Mouse (Mus musculus) urinary bladder, adult 2 months (tissue): Measurements from ENCODE around the gene Pfn1. TPM values are rescaled to one million over a fixed set of nuclear protein-coding genes. Genes with fewer than 3 reads are reported as not detected.

Experiments used
- DNase-seq: peaks from one replicate; pipeline ENCODE4 v3.0.0; 2022; ENCODE audit warnings: low spot score
- polyA plus RNA-seq: library from polyadenylated mRNA; depleted of rRNA; stranded (reverse); fragments of >200 nt; gene quantifications from 2 replicates; pipeline ENCODE4 v1.2.3, GENCODE M21; 2012

Pfn1 gene
- polyA plus RNA-seq, 1 experiment: 1,258 TPM

DNA sequence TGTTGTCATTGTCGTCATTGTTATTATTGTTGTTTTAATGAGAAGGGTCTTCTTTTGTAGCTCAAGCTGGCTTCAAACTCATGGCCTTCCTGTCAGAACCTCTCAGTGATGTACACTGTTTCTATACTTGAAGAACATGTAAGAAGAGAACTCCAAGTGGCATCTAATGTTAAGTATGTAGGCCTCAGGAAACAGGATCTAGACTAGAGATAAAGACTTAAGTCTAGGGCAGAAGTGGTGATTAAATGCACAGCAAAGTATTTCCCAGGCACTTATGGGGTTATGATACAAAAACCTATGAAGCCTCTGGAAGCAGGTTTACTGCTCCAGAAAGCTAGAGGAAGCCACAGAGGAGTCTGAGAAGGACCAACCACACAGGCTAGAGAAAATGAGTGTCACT, 16.2 kb downstream of the Pfn1 start:
- no peak for DNase-seq

DNA sequence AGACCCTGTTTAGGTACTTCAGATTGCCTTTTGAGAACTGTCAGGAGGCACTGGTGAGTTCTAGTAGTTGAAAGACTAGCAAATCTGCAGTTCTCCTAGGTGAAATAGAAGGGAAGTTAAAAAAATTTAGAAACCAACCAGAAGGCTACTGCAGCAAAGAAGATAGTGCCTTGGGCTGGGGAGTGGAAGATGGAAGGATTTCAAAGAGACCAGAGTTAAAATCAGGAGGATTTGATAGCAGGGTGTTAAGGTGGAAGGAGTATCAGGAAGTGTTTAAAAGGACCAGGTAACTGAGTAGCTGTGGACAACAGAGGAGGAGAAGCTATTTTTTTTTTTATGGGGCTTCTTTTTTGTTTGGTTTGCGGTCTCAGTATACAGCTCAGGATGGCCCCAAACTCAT, 16.7 kb downstream of the Pfn1 start:
- DNase-seq: no peak

DNA sequence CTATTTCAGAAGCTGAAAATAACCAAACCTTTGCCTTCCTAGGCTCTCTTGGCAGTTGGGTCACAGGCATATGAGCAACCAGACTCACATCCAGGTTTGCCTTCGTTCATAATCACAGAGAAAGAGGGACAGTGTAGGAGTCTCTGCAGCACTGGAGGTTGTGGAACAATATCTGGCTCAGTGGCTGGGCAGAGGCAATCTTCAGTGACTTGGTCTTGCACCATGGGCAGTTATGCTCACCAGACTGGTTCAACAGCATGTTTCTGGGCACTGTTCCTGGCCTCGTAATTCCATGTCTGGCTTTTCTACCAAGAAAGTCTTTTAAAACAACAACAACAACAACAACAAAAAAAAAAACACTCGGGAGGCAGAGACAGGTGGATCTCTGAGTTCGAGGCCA, 18.8 kb downstream of the Pfn1 start:
- no peak for DNase-seq

DNA sequence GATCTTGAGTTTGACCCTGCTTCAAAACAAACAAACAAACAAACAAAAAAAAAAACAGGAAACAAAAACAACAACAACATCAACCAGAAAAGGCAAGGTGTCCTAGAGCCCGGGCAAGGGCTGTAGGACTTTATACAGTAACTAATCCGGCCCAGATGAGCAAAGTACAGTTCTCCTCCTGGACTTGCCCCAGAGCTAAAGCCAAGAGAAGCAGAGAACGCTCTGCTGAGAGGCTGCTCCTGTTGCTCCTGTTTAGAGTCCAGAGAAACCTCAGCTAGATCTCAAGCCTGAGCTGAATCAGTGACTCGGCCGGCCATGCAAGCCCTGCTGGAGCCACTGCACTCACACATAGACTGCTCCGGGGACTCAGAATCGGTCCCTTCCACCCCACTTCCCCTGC, 24.3 kb downstream of the Pfn1 start:
- no peak for DNase-seq

DNA sequence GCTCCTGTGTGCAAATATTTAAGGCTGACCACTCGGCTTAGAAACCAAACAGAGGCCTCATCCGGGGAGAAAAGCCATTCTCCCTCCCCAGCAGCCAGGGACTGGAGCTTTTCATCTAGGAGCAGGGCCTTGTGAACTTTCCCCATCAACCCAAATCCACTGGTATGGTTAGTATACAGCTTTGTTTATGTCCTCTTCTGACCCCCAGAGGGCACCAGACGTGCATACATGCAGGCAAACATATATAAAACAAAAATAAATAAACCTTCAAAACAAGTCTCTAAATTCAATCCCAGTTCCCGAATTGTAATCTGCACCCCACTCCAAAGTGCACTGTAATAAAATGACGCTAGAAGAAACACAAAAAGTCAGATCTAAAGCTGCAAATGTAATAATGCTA, 24.9 kb downstream of the Pfn1 start:
- no peak for DNase-seq

DNA sequence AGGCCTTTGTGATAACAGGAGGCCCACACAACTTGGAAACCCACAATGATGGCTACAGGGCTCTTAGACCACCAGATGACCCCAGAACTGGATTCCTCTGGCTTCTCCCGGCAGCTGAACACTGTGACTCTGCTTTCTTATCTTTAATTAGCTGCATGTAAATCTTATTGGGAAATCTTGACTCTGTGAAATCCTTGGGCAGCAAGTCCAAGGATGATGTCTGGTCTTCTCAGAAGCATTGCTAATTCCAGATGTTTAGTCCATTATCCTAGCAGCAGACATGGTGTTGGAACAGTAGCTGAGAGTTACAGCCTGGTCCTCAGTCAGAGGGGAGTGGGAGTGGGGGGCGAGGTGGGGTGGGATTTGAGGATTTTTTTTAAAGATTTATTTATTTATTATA, 26.0 kb downstream of the Pfn1 start:
- DNase-seq: no peak

DNA sequence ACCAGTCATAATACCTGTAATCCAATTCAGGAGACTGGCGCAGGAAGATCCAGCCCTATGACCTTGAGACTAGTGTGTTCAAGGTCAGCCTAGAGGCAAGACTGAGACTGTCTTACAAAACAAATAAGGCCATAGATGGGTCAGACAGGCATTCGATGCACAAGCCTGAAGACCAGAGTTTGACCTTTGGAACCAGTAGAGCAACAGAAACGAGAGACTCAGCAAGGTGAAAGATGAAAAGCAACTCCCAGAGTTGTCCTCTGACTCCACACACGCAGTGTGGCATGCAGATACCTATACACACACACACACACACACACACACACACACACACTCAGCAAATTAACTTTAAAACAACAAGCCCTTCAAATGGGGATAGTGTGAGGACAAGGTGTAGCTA, 27.6 kb downstream of the Pfn1 start:
- no peak for DNase-seq

DNA sequence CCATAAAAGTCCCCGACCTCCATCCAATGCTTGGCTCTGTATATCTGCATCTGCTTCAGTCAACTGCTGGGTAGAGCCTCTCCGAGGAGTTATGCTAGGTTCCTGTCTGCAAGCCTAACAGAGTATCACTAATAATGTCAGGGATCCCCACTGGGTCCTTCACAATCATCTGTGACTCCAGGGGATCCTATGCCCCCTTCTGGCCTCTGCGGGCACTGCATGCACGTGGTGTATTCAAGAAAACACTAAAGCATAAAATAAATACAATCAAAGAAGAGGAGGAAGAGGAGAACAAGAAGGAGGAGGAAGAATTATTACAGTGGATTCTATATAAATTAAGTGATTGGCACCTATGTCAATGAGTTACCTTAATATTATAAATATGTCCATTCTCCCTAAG, 29.0 kb downstream of the Pfn1 start:
- no peak for DNase-seq

DNA sequence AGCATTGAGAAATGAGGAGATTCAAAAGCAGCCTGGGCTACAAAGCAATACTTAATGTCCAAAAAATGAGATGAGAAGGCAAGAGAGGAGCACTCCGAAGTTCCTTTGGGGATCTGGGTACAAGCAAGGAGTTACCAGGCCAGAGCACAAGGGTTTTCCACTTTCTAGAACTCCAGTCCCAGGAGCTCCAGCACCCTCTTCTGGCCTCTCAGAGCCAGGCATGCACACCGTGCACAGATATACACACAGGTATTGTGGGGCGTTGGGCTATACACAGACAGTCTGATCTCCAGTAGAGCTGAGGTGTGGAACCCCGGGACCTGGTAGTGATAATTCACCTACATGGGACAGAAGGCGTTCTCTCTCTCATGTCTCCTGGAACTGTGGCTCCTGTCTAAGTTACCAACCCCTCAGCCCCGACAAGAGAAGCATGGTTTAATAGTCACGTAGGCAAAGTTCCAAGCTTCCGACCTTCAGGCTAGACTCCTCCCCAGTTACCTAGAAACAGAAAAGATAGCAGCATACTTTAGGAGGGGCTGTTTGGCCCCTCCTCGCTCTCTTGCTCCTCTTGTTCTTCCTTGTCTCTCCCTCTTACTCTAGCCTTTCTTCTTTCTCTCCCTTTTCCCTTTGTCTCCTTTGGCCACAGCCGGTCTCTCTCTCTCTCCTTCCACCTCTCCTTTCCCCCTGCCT, 31.2 kb downstream of the Pfn1 start:
- no peak for DNase-seq

DNA sequence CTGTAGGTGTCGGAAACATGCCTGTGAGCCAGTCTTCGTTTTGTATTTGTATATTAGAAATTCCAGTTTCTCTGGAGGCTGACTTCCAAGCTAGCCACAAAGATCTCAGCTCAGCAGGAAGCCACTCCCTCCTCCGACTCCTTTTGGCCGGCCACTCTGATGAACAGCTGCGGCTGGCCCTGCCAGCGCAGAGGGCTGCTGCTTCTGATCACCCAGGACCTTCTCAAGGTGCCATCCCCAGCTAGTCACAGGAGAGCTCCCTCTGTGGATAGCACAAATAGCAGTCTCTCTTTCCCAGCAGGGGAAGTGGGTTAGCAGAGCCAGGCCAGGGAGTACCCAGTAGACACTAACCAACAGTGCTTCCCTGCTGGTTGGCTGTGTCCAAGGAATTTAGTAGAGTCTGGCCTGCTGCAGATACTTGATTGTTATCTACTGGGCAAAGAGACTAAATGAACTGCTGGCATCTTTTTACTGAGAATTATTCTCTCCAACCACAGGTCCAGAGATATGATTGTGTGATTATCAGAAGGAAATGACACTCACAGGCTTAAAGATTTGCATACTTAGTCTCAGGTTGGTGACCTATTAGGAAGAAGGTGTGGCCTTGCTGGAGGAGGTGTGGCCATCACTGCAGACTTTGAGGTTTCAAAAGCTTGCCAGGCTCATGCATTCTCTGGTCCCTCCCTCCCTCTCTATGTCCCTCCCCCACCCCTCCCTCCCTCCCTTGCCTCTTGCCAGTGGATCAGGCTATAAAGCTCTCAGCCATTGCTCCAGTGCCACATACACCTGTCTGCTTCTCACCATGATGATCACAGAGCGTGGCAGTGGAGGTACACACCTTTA, 32.3 kb downstream of the Pfn1 start:
- no peak for DNase-seq

DNA sequence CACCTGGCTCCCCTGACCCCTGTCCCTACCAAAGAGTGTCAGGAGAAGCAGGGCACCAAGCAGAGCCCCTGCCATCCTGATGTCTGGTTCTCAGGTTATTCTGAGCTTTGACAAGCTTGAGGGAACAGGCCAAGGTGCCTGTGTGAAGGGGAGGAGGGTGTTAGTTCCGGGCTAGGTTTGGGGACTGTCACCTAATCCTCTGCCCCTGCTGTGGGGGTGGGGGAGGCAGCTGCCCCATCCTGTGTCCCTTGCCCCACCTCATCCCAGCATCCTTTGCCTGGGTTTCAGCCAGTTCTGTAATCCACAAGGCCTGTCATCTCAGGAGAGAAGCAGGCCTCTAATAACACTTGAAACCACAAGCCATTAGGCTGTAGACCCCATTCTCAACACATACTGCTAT, 35.3 kb downstream of the Pfn1 start, which contains the start of gene Chrne:
Gene Chrne, minus strand, starts transcription at position 116 of the 400 bp plus-strand sequence.
- no peak for DNase-seq

DNA sequence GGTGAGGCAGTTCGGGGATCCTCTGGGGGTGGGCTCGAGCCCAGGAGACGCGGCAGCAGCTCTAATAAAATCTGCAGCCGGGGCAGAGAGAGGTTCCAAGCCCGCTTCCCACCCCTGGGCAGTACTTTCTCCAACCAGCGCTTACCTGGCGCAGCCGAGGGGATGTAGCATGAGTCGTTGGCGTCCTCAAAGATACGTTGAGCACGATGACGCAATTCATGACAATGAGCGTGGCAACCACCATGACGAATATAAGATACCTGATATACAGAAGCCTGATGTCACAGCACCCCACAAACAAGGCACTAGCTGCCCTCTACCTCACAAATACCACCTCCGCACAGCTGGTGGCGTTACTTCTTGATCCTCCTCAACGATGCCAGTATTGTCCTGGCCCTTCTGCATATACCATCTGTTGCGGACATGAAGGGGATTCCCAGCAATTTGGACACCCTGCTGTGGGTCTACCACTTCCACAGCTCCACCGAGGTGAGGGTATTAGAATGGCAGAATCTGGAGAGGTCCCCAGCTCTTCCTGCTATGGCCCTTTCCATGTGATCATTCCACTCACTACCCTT, 38.8 kb downstream of the Pfn1 start, which contains the start of gene 4930544D05Rik:
Gene 4930544D05Rik, plus strand, starts transcription at position 333 of the 578 bp plus-strand sequence.
- no peak for DNase-seq

DNA sequence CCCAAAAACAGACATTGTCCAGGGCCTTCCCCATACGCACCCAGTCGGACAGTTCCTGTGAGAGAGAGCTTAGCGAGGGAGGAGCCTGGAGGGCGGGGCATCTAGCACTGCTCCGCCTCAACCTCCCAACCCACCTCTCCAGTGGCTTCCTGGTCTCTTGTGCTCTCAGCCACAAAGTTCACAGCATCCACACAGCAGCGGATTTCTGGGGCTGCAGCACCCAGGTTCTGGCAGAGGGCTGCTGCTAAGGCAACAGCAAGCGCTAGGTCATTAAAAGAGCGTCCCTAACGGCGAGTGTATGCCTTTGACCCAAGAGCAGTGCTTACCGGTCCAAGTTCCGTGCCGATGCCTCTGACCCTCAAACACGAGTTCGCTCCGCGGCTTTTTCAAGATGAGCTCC, 39.4 kb downstream of the Pfn1 start:
- peak; percentile 49 for DNase-seq

DNA sequence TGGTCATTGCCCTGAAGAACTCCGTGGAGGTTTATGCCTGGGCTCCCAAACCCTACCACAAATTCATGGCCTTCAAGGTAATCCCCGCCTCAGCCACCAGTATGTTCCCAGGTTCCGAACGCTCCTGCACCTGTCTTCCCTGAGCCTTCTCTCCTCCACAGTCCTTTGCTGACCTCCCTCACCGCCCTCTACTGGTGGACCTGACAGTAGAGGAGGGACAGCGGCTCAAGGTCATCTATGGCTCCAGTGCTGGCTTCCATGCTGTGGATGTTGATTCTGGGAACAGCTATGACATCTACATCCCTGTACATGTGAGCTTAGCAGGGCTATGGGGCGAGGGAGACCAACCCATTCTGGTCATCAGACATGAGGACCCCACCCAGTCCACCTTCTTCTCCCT, 41.9 kb downstream of the Pfn1 start:
- DNase-seq: no peak

DNA sequence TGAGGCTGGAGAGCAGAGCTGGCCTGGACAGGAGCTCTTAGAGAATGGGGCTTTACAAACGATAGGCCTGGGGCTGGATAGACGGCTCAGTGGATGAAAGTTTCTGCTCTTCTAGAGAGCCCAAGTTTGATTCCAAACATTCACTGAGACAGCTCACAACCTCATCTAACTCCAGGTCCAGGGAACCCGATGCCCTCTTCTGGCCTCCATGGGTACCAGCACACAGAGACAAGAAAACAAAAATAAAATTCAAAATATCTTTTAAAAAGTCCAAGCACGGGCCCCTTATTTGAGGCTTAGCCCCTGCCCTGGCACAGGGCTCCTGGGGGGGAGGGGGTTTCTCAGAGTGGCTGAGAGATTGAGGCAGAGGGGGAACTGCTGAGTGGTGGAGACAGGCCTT, 43.7 kb downstream of the Pfn1 start:
- no peak for DNase-seq

DNA sequence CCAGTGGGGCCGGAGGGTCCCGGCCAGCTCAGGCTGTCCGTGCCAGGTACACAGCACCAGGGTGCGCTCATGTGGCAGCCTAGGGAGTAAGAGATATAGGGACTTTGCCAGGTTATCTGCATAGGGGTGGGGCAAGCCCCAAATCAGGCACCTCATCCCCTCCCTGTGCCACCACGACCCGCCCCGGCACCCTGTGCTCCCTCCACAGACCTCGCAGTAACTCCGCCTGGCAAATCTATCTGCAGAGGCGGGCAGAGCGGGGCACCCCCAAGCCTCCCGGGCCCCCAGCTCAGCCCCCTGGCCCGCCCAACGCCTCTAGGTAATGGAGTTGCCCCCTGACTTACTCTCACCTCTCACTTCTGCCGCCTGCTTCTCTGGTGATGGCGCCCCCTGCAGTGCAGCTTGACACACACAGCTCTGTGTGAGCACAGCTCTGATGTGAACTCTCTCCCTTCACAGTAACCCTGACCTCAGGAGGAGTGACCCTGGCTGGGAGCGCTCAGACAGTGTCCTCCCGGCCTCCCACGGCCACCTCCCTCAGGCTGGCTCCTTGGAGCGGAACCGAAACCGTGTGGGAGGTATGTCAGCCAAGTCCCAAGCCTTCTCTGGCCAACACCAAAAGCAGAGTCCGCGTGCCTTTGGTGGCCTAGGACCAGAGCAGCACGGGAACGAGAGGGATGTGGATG, 45.9 kb downstream of the Pfn1 start:
- DNase-seq: no peak

DNA sequence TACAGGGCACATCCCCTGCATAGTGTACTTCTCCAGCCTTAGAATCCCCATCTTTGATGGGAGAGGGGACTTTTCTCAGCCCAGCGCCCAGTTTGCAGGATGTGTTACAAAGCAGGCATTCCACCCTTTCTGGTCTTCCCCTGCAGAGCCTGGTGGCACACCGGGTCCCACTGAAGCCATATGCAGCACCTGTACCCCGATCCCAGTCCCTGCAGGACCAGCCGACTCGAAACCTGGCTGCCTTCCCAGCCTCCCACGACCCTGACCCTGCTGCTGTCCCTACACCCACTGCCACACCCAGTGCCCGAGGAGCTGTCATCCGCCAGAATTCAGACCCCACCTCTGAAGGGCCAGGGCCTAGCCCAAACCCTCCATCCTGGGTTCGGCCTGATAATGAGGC, 46.8 kb downstream of the Pfn1 start:
- DNase-seq: no peak

DNA sequence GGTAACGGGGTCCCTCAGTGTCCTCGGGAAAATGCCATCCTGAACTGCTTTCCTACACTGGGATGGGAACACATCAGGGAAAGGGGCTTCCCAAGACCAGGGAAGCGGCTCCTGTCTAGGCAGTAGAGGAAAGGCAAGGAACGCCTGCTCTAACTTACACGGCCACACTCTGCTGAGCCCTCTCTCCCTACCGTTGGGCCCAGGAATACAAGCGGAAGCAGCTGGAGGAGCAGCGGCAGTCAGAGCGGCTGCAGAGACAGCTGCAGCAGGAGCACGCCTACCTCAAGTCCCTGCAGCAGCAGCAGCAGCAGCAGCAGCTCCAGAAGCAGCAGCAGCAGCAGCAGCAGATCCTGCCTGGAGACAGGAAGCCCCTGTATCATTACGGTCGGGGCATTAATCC, 47.7 kb downstream of the Pfn1 start:
- DNase-seq: no peak

DNA sequence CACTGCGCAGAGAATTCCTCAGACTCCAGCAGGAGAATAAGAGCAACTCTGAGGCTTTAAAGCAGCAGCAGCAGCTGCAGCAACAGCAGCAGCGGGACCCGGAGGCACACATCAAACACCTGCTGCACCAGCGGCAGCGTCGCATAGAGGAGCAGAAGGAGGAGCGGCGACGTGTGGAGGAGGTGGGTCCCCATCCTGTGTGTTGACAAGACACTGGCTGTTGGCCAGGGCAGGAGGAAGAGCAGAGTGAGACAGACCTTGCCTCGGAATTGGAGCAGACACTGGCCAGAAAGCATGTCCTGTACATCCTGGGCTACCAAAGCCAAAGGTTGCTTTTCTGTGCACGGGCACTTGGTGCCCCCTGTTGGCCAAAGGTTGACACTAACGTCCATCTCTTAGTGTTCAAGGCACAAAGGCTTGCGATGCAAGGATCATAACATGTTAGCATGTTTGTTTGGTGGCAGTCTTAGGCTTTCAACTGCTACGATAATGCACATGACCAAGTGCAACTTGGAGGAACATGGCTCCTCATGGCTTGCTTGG, 49.3 kb downstream of the Pfn1 start:
- DNase-seq: peak; percentile 53
